Mouse (Mus musculus) lung, postnatal 36 days (tissue): ENCODE measurements around the gene Gm26602.
"Not testable (repeated sequence)": the region's sequence is repeated elsewhere in the genome, so short reads cannot be mapped to it uniquely, and the experiment has no call there.

Source experiments
- DNase-seq: peaks from one replicate; pipeline ENCODE4 v3.0.0; 2022; ENCODE audit warnings: mixed read lengths

Gm26602 gene

DNA sequence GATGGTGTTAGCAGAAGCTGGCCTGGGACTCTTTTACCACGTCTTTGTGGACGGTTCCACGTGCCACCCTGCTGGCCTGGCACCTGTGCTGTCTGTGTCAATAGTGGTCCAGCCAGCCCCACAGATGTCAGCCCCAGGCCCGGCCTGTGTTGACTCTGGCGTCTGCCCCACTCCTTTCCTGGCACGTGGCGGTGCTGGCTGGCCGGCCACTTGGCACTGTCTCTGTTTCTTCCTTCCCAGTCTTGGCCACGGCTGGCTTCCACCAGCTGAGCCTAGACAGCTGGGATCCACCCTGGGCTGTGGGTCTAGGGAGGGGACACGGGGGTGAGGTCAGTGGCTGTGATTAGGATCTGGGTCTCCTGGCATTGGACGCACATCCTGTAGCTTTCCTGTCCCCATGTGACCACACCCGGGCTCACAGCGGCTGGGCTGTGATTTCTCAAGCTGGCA, 23.6 kb downstream of the Gm26602 start:
- peak; percentile 94 for DNase-seq

DNA sequence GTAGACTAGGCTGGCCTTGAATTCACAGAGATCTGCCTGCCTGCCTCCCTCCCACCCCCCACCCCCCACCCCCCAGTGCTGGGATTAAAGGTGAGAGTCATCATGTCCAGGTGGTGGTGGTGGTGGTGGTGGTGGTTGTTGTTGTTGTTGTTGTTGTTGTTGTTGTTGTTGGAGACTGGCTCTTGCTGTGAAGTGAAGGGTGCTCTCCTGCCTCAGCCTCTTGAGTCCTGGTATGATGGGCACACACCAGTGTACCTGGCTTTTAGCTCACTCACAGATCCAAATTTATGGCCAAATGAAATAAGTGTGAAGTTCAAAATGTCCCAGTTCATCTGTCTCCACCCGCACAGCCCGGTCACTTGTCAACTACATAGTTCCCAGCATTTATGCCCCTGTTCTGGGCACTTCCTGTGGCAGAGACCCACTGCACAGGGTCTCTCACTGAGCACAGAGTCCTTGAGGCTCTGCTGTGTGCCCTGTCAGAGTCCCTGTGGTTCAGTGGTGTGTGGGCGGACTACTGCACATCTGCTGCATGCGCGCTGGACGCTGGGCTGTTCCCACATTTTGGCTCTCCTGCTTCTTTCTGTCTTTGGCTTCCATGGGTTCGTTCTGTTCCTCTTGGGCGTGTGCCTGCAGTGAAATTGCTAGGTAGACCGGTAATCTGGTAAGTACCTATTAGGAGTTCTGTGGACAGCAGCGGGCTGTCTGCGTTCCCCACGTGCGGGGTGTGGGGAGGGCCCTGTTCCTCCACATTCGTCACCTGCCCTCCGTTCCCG, 24.3 kb downstream of the Gm26602 start:
- DNase-seq: no peak

DNA sequence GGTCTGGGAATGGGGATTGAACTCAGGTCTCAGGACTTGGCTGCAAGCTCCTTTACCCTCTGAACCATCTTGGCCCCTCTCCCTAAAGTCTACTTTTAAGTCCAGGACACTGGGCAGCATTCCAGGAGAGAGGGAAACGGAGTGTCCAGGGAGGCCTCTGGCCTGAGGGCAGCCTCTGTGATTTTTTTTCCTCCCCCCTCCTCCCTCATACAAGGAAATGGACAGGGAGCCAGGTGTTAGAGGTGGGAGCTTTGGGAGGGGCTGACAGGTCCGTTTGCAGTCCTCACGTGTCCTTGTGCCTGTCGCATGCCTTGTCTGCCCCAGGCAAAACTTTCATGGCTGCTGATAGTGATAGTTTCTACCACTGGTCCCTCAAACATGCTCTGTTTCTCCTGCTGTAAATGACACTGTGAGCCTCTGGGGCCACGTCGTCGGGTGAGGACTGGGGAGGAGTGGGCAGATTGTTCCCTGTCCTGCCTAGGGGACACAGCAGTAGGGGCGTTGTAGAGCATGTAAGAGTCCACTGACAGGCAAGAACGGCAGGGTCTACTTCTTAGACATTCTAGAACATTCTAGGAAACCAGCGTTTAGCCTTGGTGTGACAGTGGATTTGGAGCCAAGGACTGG, 25.7 kb downstream of the Gm26602 start:
- DNase-seq: no peak

DNA sequence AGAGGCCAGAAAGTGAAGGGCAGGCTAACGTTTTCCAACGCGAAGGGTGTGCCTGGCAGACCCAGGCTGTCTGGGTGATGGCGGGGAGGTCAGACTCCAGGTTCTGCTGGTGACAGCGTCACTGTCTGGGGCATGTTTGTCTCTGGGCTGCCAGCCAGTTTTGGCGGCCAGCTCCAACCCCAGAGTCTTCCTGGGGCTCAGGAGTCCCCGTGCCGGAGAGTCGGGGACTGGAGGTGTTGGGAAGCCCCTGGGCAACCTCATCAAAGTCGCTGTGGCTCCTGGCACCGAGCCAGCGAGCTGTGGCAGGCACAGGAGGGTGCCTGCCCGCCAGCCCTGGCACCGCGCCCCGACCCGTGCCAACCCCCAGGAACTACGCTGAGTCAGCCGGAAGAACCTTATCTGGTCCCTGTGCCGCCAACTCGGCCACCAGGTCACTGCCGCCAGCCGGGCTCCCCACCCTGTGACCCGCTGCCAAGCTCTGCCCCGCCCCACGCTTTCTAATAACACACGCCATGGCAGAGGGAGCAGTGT, 26.3 kb downstream of the Gm26602 start:
- peak; percentile 94 for DNase-seq

DNA sequence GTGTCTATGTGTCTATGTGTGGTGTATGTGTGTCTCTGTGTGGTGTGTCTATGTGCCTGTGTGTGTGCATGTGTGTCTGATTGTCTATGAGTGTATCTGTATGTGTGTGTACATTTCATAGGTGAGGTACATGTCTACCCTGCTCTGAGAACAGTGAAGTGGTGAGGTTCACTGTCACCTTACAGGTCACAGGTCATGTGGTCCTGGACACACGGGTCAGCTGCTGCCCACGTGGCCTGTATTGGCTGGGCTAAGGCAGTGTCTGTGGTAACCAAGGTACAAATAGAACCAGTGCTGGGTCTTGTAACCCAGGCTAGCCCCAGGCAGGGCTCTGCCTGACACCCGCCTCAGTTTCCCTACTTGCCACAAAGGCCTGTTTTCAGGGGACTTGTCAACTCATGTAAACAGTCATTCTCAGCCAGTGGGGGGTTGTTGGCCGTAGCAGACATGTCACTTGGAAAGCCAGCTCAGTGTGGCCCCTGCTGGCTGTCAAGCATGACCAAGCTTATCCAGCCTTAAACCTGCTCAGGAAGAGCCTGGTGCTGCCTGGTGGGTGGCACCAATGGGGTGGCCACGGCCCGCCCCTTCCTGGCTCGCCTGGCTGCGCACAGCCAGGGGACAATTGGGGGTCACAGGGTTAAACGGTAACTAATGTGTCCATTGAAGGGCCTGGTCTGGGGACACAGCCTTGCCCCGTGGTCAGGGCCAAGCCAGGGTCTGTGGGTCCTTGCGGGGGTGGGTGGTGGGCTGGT, 27.3 kb downstream of the Gm26602 start:
- DNase-seq: no peak

DNA sequence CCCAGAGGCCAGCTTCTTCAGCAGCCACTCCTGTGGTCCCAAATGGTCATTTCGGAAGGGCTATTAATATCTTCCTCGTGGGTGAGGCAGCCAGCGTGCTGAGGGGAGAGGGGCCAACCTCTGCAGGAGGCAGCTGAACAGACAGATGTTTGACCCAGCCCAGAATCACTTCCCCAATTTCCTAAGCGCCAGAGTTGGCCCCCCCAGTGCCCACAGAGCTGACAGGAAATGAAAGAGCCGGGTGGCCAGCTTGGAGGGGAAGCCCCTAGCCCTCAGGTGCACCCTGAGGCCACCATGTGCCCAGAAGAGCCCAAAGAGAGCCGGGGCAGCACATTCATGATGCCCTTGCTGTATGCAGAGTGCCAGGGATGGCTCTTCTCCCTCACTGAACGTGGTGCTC, 30.1 kb downstream of the Gm26602 start:
- peak; percentile 67 for DNase-seq

DNA sequence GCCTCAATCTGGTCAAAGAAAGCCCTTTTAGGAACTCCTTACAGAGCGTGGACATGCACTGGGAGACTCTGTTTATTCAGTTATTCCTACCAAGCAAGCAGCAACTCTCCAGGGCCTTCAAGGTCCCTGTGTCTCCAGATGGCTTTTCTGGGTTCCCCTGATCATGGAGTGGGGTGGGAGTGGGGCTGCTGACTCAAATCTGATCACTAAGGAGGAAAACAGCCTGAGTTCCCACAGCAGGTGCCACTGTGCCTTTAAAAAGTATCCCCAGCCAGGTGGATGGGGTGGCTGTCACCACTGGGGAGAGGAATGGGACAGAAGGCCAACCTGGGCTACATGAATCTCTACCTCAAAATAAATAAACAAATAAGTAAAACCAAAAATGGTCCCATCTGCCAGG, 32.3 kb downstream of the Gm26602 start:
- no peak for DNase-seq

DNA sequence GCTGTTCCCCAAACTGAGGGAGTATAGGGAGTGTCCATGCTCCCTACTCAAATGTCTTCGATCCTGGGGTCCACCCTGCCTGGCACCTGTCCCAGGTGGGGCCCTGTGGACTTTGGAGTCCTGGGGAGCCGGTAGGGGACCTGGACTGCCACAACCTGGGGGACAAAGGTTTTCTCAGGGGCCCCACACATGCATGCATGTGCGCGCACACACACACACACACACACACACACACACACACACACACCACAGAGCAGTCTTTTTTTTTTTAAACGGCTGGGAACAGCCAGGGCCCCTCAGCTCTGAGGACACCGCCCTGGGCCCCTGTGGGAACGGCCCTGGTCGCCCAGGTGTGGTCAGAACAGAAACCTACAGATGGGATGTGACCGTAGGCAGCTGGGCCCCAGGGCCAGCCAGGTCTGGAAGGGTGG, 32.8 kb downstream of the Gm26602 start:
- DNase-seq: no peak

DNA sequence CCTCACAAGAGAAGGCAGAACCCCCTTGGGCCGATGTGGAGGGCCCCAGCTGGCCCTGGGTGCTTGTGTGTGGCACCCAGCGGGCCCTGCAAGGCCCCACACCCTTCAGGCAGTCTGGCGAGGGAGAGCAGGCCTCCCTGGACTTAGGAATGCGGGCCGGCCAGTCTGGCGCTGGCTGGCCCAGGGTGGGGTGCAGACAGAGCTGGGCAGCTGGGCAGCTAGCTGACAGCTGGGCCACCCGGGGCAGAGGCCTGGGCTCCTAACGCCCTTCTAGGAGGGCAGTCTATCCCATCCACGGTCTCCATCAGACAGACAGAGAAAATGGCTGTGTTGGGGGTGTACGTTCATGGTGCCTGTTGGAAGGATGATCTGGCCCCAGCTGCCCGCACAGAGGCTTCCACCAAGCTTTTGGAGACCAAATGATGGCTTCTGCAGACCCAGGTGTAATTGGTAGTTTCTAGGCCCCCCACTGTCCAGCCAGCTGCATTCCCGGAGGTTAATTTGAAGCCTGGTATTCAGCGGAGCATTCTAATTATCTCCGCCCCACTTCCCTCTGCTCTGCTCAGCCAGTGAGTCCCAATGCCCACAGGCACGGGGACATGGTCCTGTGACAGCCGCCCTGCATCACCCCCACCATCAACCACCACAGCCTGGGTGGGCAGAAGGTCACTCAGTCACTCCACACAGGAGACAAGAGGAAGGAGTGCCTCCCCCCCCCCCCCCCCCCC, 35.0 kb downstream of the Gm26602 start:
- DNase-seq: peak; percentile 55

DNA sequence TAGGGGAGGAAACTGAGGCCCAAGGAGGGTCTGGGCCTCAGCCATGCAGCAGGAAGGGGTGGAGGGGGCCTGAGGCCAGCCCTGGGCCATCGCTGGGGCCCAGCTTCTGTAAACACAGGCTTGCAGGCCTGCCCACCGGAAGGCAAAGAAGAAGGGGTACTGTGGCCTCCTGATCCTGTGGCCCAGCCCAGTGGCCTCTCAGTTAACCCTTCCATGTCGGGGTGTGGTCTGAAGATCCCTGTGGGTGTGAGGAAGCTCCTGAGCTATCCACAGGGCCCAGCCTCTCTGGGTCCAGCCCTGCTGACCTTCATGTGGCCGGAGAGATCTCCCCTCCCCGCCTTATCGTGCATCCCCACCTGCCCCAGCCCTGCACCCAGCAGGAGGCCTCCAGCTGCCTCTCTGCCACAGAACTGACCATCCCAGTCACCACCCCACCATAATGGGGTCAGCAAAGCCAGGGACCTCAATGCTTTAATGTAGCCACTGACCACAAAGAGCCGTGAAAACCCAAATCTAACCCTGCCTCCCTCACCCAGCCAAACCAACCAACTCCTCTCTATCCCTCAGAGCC, 36.2 kb downstream of the Gm26602 start:
- no peak for DNase-seq

DNA sequence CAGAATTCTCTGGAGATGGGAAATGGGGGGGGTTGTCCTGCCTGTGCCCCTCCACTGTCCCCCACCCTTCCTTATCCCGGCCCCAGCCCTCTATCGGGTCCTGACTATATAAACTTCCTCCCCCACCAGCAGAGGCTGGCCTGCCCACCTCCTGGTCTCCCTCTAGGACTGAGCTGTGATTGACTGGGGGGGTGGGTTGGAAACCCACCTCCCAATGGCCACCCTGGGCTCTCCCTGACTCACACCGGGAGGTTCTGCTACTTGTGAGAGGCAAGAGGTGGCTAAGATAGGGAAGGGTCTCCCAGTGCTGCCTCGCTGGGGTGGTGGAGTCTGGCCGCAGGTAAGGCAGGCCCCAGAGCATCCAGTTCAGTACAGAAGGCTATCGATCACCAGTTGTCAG, 36.8 kb downstream of the Gm26602 start:
- no peak for DNase-seq

DNA sequence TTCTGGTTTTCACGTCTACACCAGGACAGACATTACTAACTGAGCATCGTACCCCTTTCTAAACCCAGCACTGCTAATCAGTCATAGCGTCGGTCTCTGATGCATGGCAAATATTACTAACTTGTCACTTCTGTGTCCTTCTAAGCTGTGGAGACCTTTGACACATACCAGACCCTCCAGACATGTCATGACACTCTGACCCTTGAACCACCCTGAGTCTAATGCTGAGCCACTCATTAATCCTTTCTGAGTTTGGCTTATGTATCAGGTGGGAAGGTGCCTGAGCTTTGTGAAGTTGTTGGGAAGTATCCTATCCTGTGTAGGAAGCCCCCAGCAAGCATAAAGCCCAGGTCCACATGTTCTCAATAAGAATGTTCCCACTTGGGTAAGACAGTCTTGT, 39.2 kb downstream of the Gm26602 start:
- no peak for DNase-seq

DNA sequence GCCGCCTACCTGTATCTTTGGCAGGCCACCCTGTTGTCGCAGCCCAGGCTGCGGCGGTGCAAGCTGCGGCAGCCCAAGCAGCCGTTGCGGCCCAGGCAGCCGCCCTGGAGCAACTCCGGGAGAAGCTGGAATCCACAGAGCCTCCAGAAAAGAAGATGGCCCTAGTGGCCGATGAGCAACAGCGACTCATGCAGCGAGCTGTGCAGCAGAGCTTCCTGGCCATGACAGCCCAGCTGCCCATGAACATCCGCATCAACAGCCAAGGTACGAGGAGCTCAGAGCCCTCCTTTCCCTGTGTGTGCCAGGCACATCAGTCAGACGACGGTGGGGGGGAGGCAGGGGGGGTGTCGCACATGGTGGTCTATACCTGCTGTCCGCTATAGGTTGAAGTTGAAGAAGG, 40.0 kb downstream of the Gm26602 start:
- no peak for DNase-seq

DNA sequence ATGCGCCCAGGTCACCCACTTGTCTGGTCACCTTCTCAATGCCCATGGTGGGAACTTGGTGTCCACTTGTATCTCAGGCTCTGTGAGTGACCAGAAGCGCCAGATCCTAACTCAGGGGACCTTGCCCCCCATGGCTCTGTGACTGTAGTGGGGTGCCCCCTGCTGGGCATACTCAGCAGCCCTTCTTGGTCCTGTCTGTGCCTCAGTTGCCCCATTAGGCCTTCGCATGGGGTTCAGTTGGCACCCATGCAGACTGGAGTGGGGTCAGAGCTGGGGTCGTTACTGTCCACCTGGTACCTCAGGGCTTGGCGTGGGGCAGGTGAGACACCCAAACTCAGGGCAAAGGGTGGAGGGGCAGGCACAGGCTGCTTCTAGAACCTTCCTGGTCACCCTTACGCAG, 43.3 kb downstream of the Gm26602 start:
- peak; percentile 71 for DNase-seq

DNA sequence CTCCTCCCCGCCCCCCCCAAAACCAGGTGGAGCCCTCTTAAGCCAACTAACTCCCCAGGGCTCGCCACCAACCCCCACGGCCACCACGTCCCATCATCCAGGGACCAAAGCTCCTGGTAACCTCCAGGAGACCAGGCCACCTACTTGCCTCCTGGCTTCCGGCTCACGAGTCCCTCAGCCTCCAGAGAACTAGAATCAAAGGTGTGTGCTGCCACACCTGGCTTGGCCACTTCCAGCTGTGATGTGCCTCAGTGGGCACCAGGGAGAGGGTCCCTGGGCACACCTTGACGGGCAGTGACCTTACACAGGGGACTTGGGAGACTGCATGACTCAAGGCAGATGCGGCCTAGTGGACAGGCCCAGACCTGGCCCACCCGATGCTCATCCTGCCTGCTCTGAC, 45.0 kb downstream of the Gm26602 start:
- DNase-seq: no peak

DNA sequence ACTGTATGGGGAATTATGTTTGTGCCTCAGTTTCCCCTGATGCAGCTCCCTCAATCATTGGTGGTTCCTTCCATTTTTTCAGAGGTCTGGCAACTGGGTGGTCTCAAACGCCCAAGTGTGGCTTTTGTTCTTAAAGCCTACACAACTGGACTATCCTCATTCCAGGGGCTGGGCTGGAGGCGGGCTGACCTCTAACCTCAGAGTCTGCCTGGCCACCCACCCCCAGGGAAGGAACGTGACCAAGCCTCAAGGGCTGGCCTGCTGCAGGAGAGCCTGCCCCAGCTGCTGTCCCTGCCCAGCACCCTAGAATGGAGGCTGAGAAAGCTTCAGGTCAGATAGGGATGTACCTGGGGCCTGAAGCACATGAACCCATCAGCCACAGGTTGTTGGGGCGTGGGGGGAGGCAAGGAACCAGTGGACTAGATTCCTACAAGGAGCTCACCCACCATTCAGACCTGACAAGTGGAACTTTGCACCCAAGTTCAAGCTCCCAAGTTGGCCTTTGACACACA, 46.0 kb downstream of the Gm26602 start:
- no peak for DNase-seq

DNA sequence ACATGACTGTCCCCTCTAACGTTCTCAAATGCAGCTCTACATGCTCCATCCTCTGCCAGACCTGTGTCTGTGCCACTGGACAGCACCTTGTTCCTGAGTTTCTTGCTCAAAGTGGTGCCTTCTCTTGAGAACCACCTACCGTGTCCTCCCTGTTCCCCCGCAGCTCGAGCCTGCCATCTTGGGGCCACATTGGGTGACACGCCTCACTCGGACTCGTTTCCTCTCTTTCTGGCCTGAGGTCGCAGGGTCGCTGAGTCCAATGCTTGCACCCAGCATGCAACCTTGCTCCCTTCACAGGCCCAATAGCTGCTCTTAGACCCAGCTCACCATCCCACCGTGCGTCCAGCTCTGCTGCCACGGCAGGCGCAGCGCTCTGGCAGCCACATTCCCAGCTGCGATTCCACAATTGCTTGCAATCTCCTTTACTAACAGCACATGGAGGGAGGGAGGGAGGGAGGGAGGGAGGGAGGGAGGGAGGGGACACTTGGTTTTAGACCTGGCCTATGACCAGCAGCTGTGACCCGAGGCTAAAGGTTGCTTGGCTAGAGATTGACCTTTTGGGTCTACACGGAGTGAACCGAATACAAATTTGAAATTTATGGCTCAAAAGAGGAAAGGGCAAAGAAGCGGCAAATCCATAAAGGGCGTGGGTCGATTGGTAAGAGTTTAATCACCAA, 47.6 kb downstream of the Gm26602 start:
- DNase-seq: peak; percentile 89

DNA sequence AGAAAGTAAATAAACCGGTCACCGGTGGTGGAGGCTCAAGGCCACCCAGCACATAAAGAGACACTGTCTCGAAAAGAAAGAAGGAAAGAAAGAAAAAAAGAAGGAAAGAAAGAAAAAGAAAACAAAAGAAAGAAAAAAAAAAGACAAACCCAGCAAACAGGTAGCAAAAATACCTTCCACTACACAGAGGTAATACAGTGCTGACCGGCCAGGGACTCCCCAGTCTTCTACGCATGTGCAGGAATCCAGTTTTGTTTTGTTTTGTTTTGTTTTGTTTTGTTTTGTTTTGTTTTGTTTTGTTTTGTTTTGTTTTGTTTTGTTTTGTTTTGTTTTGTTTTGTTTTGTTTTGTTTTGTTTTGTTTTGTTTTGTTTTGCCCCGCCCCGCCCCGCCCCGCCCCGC, 48.8 kb downstream of the Gm26602 start:
- DNase-seq: not testable (repeated sequence)

DNA sequence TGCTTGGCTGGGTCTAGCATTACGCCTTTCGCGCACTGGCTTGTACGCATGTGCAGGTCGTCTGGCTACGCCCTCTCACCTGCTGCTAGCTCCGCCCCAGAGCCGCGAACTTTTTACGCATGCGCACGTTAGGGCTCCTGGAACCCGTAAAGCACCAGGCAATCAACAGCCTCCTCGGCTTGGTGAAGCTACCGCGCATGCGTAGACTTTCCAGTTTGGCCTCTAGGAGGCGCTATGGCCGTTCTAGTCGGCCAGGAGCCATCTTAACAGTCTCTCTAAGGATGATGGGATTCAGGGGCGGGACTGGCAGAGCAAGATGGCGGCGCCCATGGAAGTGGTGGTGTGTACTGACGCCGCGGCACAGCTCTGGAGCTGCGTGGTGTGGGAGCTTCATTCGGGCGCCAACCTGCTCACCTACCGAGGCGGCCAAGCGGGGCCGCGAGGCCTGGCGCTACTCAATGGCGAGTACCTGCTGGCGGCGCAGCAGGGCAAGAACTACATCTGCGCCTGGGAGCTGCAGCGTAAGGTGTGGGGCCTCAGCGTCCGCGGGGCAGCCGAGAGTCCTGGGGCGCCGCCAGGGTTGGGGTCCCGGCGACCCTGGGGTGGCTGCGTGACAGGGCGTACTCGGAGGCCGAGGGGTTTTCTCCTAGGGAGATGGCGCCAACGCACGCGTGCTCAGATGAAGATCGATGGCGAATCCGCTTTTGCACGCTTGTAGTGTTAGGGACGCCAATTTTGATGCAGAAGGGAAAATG, 49.4 kb downstream of the Gm26602 start, which contains the start of gene Wdr18:
Gene Wdr18 (plus strand): TSS at position 306 of the 755 bp plus-strand sequence.
- peak; percentile 99 for DNase-seq
